Mouse (Mus musculus): ENCODE measurements around the gene Cntn5. TPM values are rescaled to one million over a fixed set of nuclear protein-coding genes. Genes with fewer than 3 reads are reported as not detected.

Gene Cntn5
- polyA plus RNA-seq, 1 experiment from 2014 or later: 0.41 TPM

GRCm38 (mm10) chr9:10525915-10526667 lies 378.5 kb downstream of the Cntn5 start:
- 77% methylated on average over 7 of the region's 7 CpGs for WGBS

GRCm38 (mm10) chr9:10522604-10523003 lies 382.0 kb downstream of the Cntn5 start:
- Histone ChIP-seq H3K4me1 (no peaks in the 10 kb centered on the region), H3K36me3 (no peaks in the 10 kb centered on the region), H3K4me3 (replicated peaks) (no peak overlapping the region), H3K4me2 (no peak overlapping the region), H3K27ac (no peak overlapping the region), H3K27me3 (replicated peaks) (no peaks in the 10 kb centered on the region), H3K9ac (no peak overlapping the region), H3K9me3 (no peaks in the 10 kb centered on the region)
- ATAC-seq (ENCODE audit: insufficient read depth, low FRiP score, low read depth): no peak
- 67% methylated on average over 4 of the region's 4 CpGs for WGBS

More at GRCm38 (mm10) chr9:10525915-10526667, 378.5 kb downstream of the Cntn5 start:
- no peaks in the 10 kb centered on the region for H3K27me3 ChIP-seq (replicated peaks)
- H3K36me3 ChIP-seq: no peaks in the 10 kb centered on the region
- ATAC-seq (ENCODE audit: insufficient read depth, low FRiP score, low read depth): no peak
- H3K4me2 ChIP-seq: no peak overlapping the region
- no peak overlapping the region for H3K9ac ChIP-seq
- no peaks in the 10 kb centered on the region for H3K9me3 ChIP-seq
- H3K4me1 ChIP-seq: no peaks in the 10 kb centered on the region
- no peak overlapping the region for H3K4me3 ChIP-seq (replicated peaks)
- H3K27ac ChIP-seq: no peak overlapping the region

- WGBS: 43% methylated on average over 1 of the region's 1 CpGs
- no peak overlapping the region for H3K9ac ChIP-seq
- no peak for ATAC-seq (ENCODE audit: insufficient read depth, low FRiP score, low read depth)
- no peaks in the 10 kb centered on the region for H3K4me1 ChIP-seq
- H3K36me3 ChIP-seq: no peaks in the 10 kb centered on the region
- no peak overlapping the region for H3K27ac ChIP-seq
- no peak overlapping the region for H3K4me3 ChIP-seq (replicated peaks)
- H3K4me2 ChIP-seq: no peak overlapping the region
- H3K27me3 ChIP-seq (replicated peaks): no peaks in the 10 kb centered on the region
- no peaks in the 10 kb centered on the region for H3K9me3 ChIP-seq
Observed at GRCm38 (mm10) chr9:10521054-10521453, 383.5 kb downstream of the Cntn5 start.

- Histone ChIP-seq H3K36me3 (no peaks in the 10 kb centered on the region), H3K9ac (no peak overlapping the region), H3K4me2 (no peak overlapping the region), H3K27ac (no peak overlapping the region), H3K27me3 (replicated peaks) (no peaks in the 10 kb centered on the region), H3K4me1 (no peaks in the 10 kb centered on the region), H3K4me3 (replicated peaks) (no peak overlapping the region), H3K9me3 (no peaks in the 10 kb centered on the region)
- no peak for ATAC-seq (ENCODE audit: insufficient read depth, low FRiP score, low read depth)
Observed at GRCm38 (mm10) chr9:10492243-10492642, 412.3 kb downstream of the Cntn5 start.

GRCm38 (mm10) chr9:10471484-10472125 lies 433.0 kb downstream of the Cntn5 start:
- 31% methylated on average over 4 of the region's 4 CpGs for WGBS
- H3K4me2 ChIP-seq: no peak overlapping the region
- H3K9ac ChIP-seq: no peak overlapping the region
- no peaks in the 10 kb centered on the region for H3K9me3 ChIP-seq
- H3K4me1 ChIP-seq: 0 out of 2 replicates have a peak, but pooled peaks cover 5% of the 10 kb centered on the region
- no peaks in the 10 kb centered on the region for H3K27me3 ChIP-seq (replicated peaks)
- H3K27ac ChIP-seq: no peak overlapping the region; the same call in 1 of the 2 replicates
- ATAC-seq (ENCODE audit: insufficient read depth, low FRiP score, low read depth): peak; percentile 72; the same call in 1 of the 2 replicates
- no peaks in the 10 kb centered on the region for H3K36me3 ChIP-seq
- H3K4me3 ChIP-seq (replicated peaks): no peak overlapping the region

- no peaks in the 10 kb centered on the region for H3K27me3 ChIP-seq (replicated peaks)
- no peaks in the 10 kb centered on the region for H3K9me3 ChIP-seq
- H3K27ac ChIP-seq: no peak overlapping the region
- H3K9ac ChIP-seq: no peak overlapping the region
- H3K36me3 ChIP-seq: no peaks in the 10 kb centered on the region
- no peak for ATAC-seq (ENCODE audit: insufficient read depth, low FRiP score, low read depth)
- no peak overlapping the region for H3K4me3 ChIP-seq (replicated peaks)
- no peak overlapping the region for H3K4me2 ChIP-seq
- no peaks in the 10 kb centered on the region for H3K4me1 ChIP-seq
Observed at GRCm38 (mm10) chr9:10464758-10465157, 439.8 kb downstream of the Cntn5 start.

GRCm38 (mm10) chr9:10457900-10458299 lies 446.7 kb downstream of the Cntn5 start:
- no peaks in the 10 kb centered on the region for H3K9me3 ChIP-seq
- no peak overlapping the region for H3K4me2 ChIP-seq
- ATAC-seq (ENCODE audit: insufficient read depth, low FRiP score, low read depth): no peak
- WGBS: 30% methylated on average over 3 of the region's 3 CpGs
- H3K4me1 ChIP-seq: no peaks in the 10 kb centered on the region
- H3K27ac ChIP-seq: no peak overlapping the region
- H3K4me3 ChIP-seq (replicated peaks): no peak overlapping the region
- H3K36me3 ChIP-seq: no peaks in the 10 kb centered on the region
- H3K27me3 ChIP-seq (replicated peaks): no peaks in the 10 kb centered on the region
- H3K9ac ChIP-seq: no peak overlapping the region

- no peak for ATAC-seq (ENCODE audit: insufficient read depth, low FRiP score, low read depth)
- WGBS: 79% methylated on average over 3 of the region's 3 CpGs
Observed at GRCm38 (mm10) chr9:10448987-10449563, 455.5 kb downstream of the Cntn5 start.

GRCm38 (mm10) chr9:10447220-10447837 lies 457.2 kb downstream of the Cntn5 start:
- Histone ChIP-seq H3K27me3 (replicated peaks) (no peaks in the 10 kb centered on the region), H3K4me1 (no peaks in the 10 kb centered on the region), H3K36me3 (no peaks in the 10 kb centered on the region), H3K4me2 (no peak overlapping the region), H3K4me3 (replicated peaks) (no peak overlapping the region), H3K9me3 (no peaks in the 10 kb centered on the region), H3K27ac (no peak overlapping the region), H3K9ac (no peak overlapping the region)
- ATAC-seq (ENCODE audit: insufficient read depth, low FRiP score, low read depth): no peak

More at GRCm38 (mm10) chr9:10448987-10449563, 455.5 kb downstream of the Cntn5 start:
- Histone ChIP-seq H3K4me1 (no peaks in the 10 kb centered on the region), H3K9me3 (no peaks in the 10 kb centered on the region), H3K4me3 (replicated peaks) (no peak overlapping the region), H3K27me3 (replicated peaks) (no peaks in the 10 kb centered on the region), H3K9ac (no peak overlapping the region), H3K27ac (no peak overlapping the region), H3K36me3 (no peaks in the 10 kb centered on the region), H3K4me2 (no peak overlapping the region)

GRCm38 (mm10) chr9:10412075-10412474 lies 492.5 kb downstream of the Cntn5 start:
- Histone ChIP-seq H3K4me1 (no peaks in the 10 kb centered on the region), H3K9ac (no peak overlapping the region), H3K27me3 (replicated peaks) (no peaks in the 10 kb centered on the region), H3K36me3 (no peaks in the 10 kb centered on the region), H3K4me3 (replicated peaks) (no peak overlapping the region), H3K27ac (no peak overlapping the region), H3K4me2 (no peak overlapping the region), H3K9me3 (no peaks in the 10 kb centered on the region)
- no peak for ATAC-seq (ENCODE audit: insufficient read depth, low FRiP score, low read depth)

GRCm38 (mm10) chr9:10400099-10400498 lies 504.5 kb downstream of the Cntn5 start:
- H3K9me3 ChIP-seq: no peaks in the 10 kb centered on the region
- H3K4me3 ChIP-seq (replicated peaks): no peak overlapping the region
- H3K36me3 ChIP-seq: no peaks in the 10 kb centered on the region
- H3K4me2 ChIP-seq: no peak overlapping the region
- H3K4me1 ChIP-seq: no peaks in the 10 kb centered on the region
- ATAC-seq (ENCODE audit: insufficient read depth, low FRiP score, low read depth): no peak
- no peak overlapping the region for H3K27ac ChIP-seq
- 24% methylated on average over 7 of the region's 7 CpGs for WGBS
- no peaks in the 10 kb centered on the region for H3K27me3 ChIP-seq (replicated peaks)
- no peak overlapping the region for H3K9ac ChIP-seq

- no peak overlapping the region for H3K4me2 ChIP-seq
- no peaks in the 10 kb centered on the region for H3K4me1 ChIP-seq
- H3K9ac ChIP-seq: no peak overlapping the region
- no peak for ATAC-seq (ENCODE audit: insufficient read depth, low FRiP score, low read depth)
- no peaks in the 10 kb centered on the region for H3K36me3 ChIP-seq
- no peak overlapping the region for H3K4me3 ChIP-seq (replicated peaks)
- WGBS: 81% methylated on average over 2 of the region's 2 CpGs
- no peaks in the 10 kb centered on the region for H3K9me3 ChIP-seq
- no peak overlapping the region for H3K27ac ChIP-seq
- no peaks in the 10 kb centered on the region for H3K27me3 ChIP-seq (replicated peaks)
Observed at GRCm38 (mm10) chr9:10389863-10390262, 514.7 kb downstream of the Cntn5 start.
